Mouse (Mus musculus) ovary, postnatal 14 days (tissue): ENCODE results near the gene Mrpl20.

Experiments
- DNase-seq: peaks from one replicate; pipeline ENCODE4 v3.0.0; 2022; ENCODE audit warnings: low spot score

Mrpl20 gene

GRCm38 (mm10) chr4:155831831-155832230 is 29.2 kb downstream of the Mrpl20 start:
- no peak for DNase-seq

GRCm38 (mm10) chr4:155832321-155832720 is 29.6 kb downstream of the Mrpl20 start:
- DNase-seq, result no peak

GRCm38 (mm10) chr4:155833234-155833633 is 30.6 kb downstream of the Mrpl20 start:
- no peak for DNase-seq

- peak; percentile 83 for DNase-seq
Measured at GRCm38 (mm10) chr4:155833836-155834235, 31.2 kb downstream of the Mrpl20 start.

GRCm38 (mm10) chr4:155837404-155838010 is 34.8 kb downstream of the Mrpl20 start:
- no peak for DNase-seq

DNA sequence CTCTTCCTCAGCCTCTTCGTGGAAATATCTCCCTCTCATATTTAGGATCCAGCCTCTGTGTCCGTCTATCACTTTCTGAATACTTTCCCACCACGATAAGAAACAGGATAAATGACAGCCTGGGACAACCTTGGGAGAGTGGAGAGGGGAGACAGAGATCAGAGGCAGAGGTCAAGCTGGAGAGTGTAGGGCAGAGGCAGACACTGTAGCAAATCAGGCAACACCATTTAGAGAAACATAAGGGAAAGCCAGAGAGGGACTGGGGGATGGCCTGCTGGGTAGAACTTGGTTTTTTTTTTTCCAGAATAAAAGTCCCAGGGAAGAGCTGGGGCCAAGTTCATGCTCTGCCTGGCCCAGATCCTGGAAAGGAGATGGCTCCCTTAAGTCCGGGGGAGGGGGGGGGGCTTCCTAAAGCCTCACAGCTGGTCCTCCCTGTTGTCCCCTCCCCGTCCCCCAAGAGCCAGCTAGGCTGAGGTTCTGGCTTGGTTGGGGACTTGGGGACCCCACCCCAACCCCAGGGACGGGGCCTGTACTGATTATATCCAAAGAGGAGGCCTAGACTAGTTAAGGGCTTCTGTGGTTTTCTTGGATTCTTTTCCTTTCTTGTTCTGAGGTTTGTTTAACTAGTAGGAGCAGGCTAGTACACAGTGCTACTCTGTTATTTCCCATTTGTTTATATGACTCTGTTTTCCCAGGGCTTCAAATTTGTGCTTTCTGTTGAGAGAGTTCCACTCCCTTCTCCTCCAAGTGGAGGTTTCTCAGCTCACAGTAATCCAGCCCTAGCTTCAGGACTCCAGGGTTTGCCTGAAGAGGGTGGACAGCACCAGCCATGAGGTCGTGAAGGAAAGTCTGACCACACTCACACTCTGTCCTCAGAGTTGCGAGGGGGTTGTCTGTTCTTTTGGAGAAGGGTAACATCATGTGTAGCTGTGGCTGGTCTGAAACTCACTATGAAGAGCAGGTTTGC is 35.8 kb downstream of the Mrpl20 start:
- DNase-seq, result no peak

DNA sequence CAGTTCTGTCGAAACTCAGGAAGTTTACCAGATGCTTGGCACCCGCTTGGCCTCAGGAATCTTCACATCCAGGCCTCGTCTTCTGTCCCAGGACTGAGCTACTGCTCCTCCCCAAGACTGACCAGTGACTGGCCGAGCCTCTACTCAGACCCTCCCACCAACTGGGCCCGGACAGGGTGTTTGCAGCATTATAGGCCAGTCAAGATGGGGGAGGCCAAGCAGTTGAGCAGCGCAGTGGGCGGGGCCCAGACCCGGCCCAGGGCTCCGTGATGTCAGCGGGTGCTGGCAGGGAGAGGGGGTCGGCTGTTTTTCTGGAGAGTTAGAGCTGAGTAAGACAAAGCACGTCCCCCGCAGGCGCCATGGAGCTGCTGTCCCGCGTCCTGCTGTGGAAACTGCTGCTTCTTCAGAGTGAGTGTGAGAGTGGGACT is 36.8 kb downstream of the Mrpl20 start, which contains the start of gene Mxra8:
Gene Mxra8, plus strand, starts transcription at position 198 of the 428 bp plus-strand sequence.
- DNase-seq, result peak; percentile 80

DNA sequence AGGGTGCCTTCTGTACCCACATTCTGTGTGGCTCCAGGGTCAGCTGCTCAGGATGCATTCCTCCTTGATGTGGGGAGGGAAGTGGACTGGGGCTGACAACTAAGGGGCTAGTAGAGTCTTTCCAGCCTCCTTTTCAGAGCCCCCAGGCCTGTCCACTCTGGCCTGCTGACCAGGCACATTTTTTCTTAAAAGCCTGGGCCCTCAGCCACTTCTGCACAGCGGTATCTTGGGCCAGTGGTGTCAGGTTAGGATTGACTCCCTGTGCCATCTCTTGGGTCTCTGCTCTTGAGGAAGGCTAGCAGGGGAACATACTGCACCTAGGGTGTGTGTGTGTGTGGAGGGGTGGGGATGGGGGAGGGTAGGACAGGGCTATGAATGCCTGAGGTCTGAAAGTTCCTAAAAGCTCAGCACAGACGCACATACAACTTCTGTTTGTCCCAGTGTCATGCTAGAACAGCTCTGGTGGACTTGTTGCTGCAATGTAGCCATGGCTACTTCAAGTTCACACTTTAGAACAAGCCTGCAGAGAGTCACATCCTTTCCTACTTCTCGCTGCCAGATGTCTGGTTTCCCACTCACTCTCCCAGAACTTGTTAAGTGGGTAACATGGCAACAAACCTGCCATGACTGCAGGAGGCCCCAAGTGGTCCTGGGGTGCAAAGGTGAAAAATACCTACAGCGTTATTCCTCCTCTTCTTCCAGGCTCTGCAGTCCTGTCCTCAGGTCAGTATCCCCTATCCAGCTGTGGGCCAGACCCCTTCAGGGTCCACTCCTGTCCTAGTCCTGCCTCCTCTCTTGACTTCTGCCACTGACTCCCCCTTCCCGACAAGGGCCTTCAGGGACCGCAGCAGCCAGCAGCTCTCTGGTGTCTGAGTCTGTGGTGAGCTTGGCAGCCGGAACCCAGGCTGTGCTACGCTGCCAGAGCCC is 37.7 kb downstream of the Mrpl20 start:
- no peak for DNase-seq

- DNase-seq, result no peak
Measured at GRCm38 (mm10) chr4:155841003-155841454, 38.4 kb downstream of the Mrpl20 start.

DNA sequence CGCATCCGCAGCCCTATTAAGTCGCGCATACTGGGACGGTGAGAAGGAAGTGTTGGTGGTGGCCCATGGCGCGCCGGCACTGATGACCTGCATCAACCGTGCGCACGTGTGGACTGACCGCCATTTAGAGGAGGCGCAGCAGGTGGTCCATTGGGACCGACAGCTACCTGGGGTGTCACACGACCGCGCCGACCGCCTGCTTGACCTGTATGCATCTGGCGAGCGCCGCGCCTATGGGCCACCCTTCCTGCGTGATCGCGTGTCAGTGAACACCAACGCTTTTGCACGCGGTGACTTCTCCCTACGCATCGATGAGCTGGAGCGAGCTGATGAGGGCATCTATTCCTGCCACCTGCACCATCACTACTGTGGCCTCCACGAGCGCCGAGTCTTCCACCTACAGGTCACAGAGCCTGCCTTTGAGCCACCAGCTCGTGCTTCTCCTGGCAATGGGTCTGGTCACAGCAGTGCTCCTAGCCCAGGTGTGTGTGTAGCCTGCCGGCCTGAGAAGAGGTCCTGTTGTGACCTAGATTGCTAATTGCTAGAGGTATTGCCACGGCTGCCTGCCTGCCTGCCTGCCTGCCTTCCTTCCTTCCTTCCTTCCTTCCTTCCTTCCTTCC is 39.1 kb downstream of the Mrpl20 start:
- DNase-seq, result no peak

DNA sequence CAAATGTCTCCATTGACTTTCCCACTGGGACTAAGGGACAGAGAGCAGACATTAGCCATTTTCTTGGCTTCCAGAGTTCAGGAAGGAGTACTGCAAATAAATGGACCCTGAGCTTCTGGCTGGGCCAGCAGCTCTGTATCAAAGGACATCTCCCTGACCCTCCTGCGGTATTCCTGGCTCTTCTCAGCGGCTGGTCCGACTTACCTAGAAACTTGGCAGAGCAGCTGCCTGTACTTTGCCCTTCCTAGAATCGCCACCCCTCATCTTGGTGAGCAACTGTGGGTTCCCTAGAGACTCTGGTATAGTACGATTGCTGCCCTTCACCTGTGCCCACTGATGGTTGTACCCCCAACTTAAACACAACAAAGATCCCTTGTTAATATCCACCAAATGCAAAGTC is 40.6 kb downstream of the Mrpl20 start:
- DNase-seq, result no peak

DNA sequence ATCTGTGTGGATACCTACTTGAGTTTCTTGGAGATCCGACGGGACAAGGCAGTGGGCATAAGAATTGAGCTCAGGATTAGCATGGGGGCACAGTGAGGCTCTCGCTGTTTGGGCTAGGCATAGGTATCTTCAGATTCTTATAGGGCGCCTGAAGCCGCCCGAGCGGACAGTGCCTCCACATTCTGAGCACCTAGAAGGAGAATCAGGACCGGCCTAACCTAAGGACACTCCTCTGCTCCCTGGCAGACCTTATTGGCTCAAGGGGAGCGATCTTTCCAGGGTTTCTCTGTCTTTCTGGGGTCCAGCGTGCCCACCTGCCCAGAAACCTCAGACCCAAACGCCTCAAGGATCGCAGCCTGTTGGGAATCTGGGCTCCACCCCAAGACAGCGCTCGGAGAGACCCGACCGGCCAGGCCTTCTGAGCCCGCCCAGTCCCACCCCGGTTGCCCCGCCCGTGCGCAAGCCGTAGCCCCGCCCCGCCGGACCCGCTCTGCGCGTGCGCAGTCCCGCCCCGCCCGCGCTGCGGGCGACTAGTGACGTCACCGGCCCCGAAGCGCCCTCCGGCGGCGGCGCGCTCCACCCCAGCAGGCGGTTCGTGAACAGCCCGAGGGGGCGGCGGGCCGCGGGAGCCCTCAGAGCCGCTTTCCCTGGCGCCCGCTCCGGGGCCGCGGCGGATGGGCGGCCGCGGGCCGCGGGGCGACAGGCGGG is 44.3 kb downstream of the Mrpl20 start, which contains the start of gene Dvl1:
Gene Dvl1, plus strand, starts transcription at position 532 of the 708 bp plus-strand sequence.
- peak; percentile 97 for DNase-seq

DNA sequence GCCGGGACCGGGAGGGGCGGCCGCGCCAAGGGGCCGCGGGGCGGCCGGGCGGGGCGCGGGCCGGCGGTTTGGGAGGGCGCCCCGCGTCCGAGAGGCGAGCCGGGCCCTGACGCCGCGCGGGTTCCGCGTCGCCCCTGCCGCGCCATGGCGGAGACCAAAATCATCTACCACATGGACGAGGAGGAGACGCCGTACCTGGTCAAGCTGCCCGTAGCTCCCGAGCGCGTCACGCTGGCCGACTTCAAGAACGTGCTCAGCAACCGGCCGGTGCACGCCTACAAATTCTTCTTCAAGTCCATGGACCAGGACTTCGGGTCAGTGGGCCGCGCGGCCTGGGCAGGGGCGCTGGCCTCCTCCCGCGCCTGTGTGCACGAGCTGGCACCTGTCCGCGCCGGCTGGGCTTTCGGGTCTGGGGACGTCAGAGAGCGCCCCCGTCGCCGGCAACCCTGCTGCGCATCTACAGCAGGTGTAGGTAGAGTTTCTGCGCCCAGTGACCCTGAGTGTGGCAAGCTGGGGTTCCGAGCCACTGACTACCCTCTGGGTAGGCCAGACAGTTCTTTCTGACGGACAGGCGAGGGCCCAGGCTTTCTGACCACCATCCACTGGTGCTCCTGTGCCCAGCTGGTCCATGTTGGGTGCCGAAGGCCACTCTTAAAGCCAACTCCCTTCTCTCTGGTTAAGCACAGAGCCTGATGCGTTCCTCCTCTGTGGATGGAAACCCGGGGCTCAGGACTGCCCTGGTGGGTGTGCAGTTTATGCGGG is 45.1 kb downstream of the Mrpl20 start:
- DNase-seq, result no peak

- no peak for DNase-seq
Measured at GRCm38 (mm10) chr4:155848434-155849095, 45.9 kb downstream of the Mrpl20 start.

GRCm38 (mm10) chr4:155849391-155849790 is 46.7 kb downstream of the Mrpl20 start:
- no peak for DNase-seq

DNA sequence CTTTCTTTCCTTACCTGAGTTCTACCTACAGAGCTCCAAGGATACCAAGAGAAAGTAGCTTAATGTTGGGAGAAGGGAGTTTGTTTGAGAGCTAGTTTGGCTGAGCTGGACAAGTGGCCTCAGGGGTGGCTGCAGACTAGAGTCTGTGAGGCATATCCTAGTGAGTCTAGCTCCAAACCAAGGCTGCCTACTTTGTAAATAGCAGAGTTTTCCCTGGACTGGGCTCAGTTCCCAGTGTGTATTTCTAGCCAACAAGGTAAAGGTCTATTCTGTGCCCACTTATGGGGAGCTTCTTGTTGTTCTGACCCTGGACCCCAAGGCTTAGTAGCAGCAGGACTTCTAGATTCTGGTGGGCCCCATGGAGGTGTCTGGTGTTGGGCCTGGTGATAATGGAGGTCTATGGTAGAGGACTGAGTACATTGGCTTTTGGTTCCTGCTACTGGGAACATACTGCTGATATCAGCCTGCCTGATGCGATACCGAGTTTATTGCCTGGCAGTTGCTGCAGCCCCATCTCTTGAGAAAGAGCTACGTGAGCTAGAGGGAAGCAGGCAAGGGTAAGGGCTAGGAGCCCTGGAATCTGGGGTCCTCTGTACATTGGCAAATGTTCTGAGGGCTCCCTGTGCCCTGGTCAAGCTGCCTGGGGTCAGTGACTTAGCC is 47.2 kb downstream of the Mrpl20 start:
- DNase-seq, result no peak

- no peak for DNase-seq
Measured at GRCm38 (mm10) chr4:155851368-155851767, 48.7 kb downstream of the Mrpl20 start.

DNA sequence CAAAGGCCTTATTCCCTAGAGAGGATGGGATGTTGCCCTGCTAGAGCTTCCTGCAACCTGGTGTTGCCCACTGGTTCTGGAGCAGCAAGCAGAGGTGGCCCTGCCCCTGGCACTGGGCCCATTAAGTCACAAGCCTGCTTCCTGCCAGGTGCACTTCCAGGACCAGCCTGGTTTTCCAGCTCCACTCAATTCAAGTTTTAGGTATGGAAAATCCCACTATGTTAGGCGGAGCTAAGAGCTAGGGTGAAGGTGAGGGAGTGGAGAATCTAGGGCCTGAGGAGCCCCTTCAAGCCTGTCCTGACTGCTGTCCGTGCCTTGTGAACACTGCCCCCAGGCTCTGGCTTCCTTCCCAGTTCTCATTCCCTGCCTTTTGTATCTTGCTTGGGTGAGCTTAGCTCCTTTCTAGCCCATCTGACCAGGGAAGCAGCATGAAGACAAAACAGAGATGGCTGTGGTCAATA is 49.3 kb downstream of the Mrpl20 start:
- DNase-seq, result no peak

- no peak for DNase-seq
Measured at GRCm38 (mm10) chr4:155853421-155853820, 50.7 kb downstream of the Mrpl20 start.
